Mouse (Mus musculus) c-Kit-negative CD71-positive TER-119-positive erythroid progenitor cells, embryonic 14.5 days (primary cell): Measurements from ENCODE around the gene Tmem121.
"Not testable (repeated sequence)": the region's sequence is repeated elsewhere in the genome, so short reads cannot be mapped to it uniquely, and the experiment has no call there.

Source experiments
- DNase-seq: peaks from one replicate; pipeline ENCODE4 v3.0.0-alpha.2; 2013; ENCODE audit warnings: low read depth, low spot score

Gene Tmem121

GRCm38 (mm10) chr12:113217306-113218242 is 31.8 kb downstream of the Tmem121 start:
- DNase-seq, result peak; percentile 57

GRCm38 (mm10) chr12:113219867-113220266 is 34.1 kb downstream of the Tmem121 start:
- no peak for DNase-seq

GRCm38 (mm10) chr12:113220447-113220846 is 34.7 kb downstream of the Tmem121 start:
- DNase-seq, result peak; percentile 30

- DNase-seq, result no peak
Observed at GRCm38 (mm10) chr12:113221289-113221688, 35.6 kb downstream of the Tmem121 start.

- peak; percentile 64 for DNase-seq
Observed at GRCm38 (mm10) chr12:113222121-113222636, 36.4 kb downstream of the Tmem121 start.

GRCm38 (mm10) chr12:113222748-113223147 is 37.0 kb downstream of the Tmem121 start:
- DNase-seq, result no peak

- DNase-seq, result no peak
Observed at GRCm38 (mm10) chr12:113224206-113224605, 38.5 kb downstream of the Tmem121 start.

- DNase-seq, result no peak
Observed at GRCm38 (mm10) chr12:113224687-113225091, 39.0 kb downstream of the Tmem121 start.

GRCm38 (mm10) chr12:113227970-113228593 is 42.4 kb downstream of the Tmem121 start:
- DNase-seq, result no peak

- no peak for DNase-seq
Observed at GRCm38 (mm10) chr12:113230741-113231140, 45.0 kb downstream of the Tmem121 start.

- not testable (repeated sequence) for DNase-seq
Observed at GRCm38 (mm10) chr12:113231551-113232263, 46.0 kb downstream of the Tmem121 start.

- DNase-seq, result not testable (repeated sequence)
Observed at GRCm38 (mm10) chr12:113232264-113232750, 46.6 kb downstream of the Tmem121 start.
